Mouse (Mus musculus) kidney, adult 2 months (tissue): ENCODE data around the gene Slc35b2.

Experiments used
- CTCF ChIP-seq: fragments of 200-500 bp; conservative IDR thresholded peaks from 2 replicates; pipeline ENCODE4 v1.5.1; 2011; ENCODE audit warnings: low read depth, mild to moderate bottlenecking, control low read depth, low read length, moderate library complexity, mixed read lengths; ENCODE audit not compliant: insufficient read depth, insufficient read length
- POLR2A ChIP-seq: fragments of 200-500 bp; IDR thresholded peaks from one replicate; pipeline ENCODE4 v1.6.1; 2011; ENCODE audit warnings: low read depth, low read length, control low read depth

DNA sequence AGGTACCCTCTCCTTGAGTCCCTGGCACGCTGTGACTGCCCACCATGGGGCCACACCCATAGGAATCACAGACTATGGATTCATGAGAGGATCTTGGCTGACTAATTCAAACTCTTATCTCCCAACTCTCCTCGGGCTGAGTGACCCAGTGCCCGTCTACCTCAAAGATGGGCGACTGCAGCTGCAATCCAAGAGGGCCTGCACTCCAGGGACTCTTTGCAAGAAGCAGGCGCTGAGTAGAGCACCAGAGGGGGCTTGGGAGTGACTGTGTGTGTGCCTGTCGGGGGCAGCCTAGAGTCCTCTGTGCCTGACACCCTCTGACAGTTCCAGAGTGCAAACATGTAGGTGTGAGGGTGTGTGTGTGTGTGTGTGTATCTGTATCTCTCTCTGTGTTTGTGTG is 21.5 kb upstream of the Slc35b2 start:
- TF ChIP-seq CTCF = no peak
- TF ChIP-seq POLR2A = no peak
